Mouse (Mus musculus) lung, postnatal 0 days (tissue): Measurements from ENCODE around the gene Uck2. TPM values are rescaled to one million over a fixed set of nuclear protein-coding genes. Genes with fewer than 3 reads are reported as not detected.

Source experiments
- ATAC-seq: fragments of 200-750 bp; cut with Nextera tagmentation; 2 replicates; pipeline ENCODE4 v1.8.0; 2017; ENCODE audit warnings: moderate library complexity
- DNase-seq: peaks from one replicate; pipeline ENCODE4 v3.0.0-alpha.2; 2016; ENCODE audit warnings: low spot score
- H3K27ac ChIP-seq: fragments of 300-500 bp; sonication (generic); 2 replicates; pipeline ENCODE4 v1.5.1; 2014; ENCODE audit warnings: antibody characterized with exemption, mild to moderate bottlenecking, low read length, mixed read lengths
- H3K27me3 ChIP-seq: fragments of 300-500 bp; sonication (generic); replicated peaks from 2 replicates; pipeline ENCODE4 v1.6.1; 2014; ENCODE audit warnings: low read length, mixed read lengths; ENCODE audit not compliant: insufficient read depth
- H3K36me3 ChIP-seq: fragments of 300-500 bp; sonication (generic); 2 replicates; pipeline ENCODE4 v1.6.1; 2014; ENCODE audit warnings: low read length, mixed read lengths; ENCODE audit not compliant: insufficient read depth
- H3K4me1 ChIP-seq: fragments of 300-500 bp; sonication (generic); 2 replicates; pipeline ENCODE4 v1.6.1; 2014; ENCODE audit warnings: antibody characterized with exemption, low read depth, low read length, mixed read lengths; ENCODE audit not compliant: insufficient read depth
- H3K4me2 ChIP-seq: fragments of 300-500 bp; sonication (generic); replicated peaks from 2 replicates; pipeline ENCODE4 v1.6.1; 2014; ENCODE audit warnings: low read depth, mild to moderate bottlenecking, low read length, moderate library complexity, mixed read lengths
- H3K4me3 ChIP-seq: fragments of 300-500 bp; sonication (generic); 2 replicates; pipeline ENCODE4 v1.5.1; 2014; ENCODE audit warnings: low read depth, low read length
- H3K9ac ChIP-seq: fragments of 300-500 bp; sonication (generic); replicated peaks from 2 replicates; pipeline ENCODE4 v1.6.1; 2014; ENCODE audit warnings: low read depth, mild to moderate bottlenecking
- H3K9me3 ChIP-seq: fragments of 300-500 bp; sonication (generic); 2 replicates; pipeline ENCODE4 v1.6.1; 2016; ENCODE audit warnings: low read length, mixed read lengths
- EP300 ChIP-seq: IDR thresholded peaks from 2 replicates; pipeline ENCODE4 v1.6.1; 2016; ENCODE audit warnings: antibody characterized with exemption, mild to moderate bottlenecking, control low read depth
- WGBS: fragments of 180-500 bp; shearing (Covaris S2); extraction: QIAGEN DNeasy Blood & Tissue Kit; methylation state at CpG from one replicate; pipeline ENCODE4 v1.1.7; 2014; 5-methylcytosine and 5-hydroxymethylcytosine counted together
- microRNA-seq: library from miRNA; unstranded; fragments of <30 nt; microRNA quantifications from one replicate; pipeline ENCODE4, GENCODE M21; 2016
- polyA plus RNA-seq: library from polyadenylated mRNA; unstranded; fragments of >200 nt; fragmentation: Nextera tagmentation; extraction: Ambion mirVana; gene quantifications from 2 replicates; pipeline ENCODE4 v1.2.1, GENCODE M21; 2015

Gene Uck2
- polyA plus RNA-seq, 1 experiment from 2014 or later: 22.9 TPM

DNA sequence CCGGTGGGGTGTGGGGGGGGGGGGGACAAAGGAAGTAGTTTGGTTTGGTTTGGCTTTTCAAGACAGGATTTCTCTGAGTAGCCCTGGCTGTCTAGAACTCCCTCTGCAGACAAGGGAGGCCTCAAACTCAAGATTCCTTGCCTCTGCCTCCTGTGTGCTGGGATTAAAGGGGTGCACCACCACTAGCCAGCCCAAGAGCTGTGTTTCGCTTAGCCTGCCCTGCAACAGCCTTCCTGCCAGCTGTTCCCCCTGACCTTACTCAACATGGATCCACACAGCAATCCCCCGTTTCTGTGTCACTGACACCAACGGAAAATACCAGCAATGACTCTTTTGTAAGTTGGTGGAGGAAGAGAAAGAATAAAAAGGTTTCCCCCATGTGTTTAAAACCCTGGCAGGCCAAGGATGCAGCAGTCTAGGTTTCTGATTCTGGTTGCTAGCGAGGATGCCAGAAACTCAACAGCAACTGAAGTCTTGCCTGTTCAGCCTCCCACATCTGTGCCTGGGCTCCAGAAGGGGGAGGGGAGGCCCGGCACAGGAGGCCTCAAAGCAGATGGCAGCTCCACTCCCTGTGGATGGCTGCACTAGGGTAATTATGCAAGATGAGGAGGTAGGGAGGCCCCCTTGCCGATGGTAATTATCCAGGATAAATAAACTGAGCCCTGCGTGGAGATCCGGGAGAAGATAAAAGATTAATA, 103.1 kb downstream of the Uck2 start:
- WGBS: 28% methylated on average over 9 of the region's 9 CpGs
- H3K9me3 ChIP-seq: no peaks in the 10 kb centered on the region
- no peak overlapping the region for H3K27ac ChIP-seq
- no peak overlapping the region for H3K9ac ChIP-seq
- DNase-seq: no peak
- H3K4me2 ChIP-seq: no peak overlapping the region
- no peak overlapping the region for H3K4me3 ChIP-seq
- no peaks in the 10 kb centered on the region for H3K27me3 ChIP-seq
- no peak for TF ChIP-seq EP300
- H3K36me3 ChIP-seq: no peaks in the 10 kb centered on the region
- H3K4me1 ChIP-seq: no peaks in the 10 kb centered on the region
- no peak for ATAC-seq

Small RNA genes within 50 kb of the gene (microRNA-seq; reads per million reads assigned to microRNA genes)
- not detected for gene Mir6347

Other genes starting within 250 kb of the Uck2 start
- gene Tmco1, start 23.1 kb upstream of the Uck2 start, polyA plus RNA-seq: 94.7 and 99.7 TPM in 2 replicates
- 33.2 and 35.4 TPM in 2 replicates for gene Aldh9a1, start 64.7 kb upstream of the Uck2 start, polyA plus RNA-seq
- 67.5 and 70.1 TPM in 2 replicates for gene Mgst3, start 108.5 kb upstream of the Uck2 start, polyA plus RNA-seq
- 0.99 and 1.1 TPM in 2 replicates for gene Lrrc52, start 181.5 kb upstream of the Uck2 start, polyA plus RNA-seq